Mouse (Mus musculus): ENCODE results near the gene Tns4.

Tns4 gene

GRCm38 (mm10) chr11:99045159-99045889, 43.8 kb downstream of the Tns4 start:
- no peak for DNase-seq (ENCODE audit: low spot score)

DNA sequence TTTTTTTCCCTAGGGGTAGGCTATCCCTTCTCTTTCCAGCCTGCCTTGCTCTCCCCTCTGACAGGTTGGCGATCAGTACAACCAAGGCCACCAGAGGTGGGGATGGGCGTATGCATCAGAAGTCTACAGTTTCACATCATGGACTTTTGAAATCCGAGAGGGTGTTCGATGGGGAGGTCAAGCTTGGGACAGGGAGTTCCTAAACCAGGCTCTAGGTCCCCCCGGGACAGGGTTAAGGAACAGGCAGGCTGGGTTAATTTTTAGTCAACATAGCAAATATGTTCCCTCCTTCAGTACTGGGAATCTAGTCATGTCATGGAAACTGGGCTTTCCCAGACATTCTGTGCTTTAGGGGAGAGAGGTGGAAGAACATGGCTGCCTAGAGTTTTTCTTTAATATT, 44.8 kb downstream of the Tns4 start:
- DNase-seq (ENCODE audit: low spot score), result no peak

- DNase-seq (ENCODE audit: low spot score), result no peak
Measured at GRCm38 (mm10) chr11:99043632-99044031, 45.5 kb downstream of the Tns4 start.

DNA sequence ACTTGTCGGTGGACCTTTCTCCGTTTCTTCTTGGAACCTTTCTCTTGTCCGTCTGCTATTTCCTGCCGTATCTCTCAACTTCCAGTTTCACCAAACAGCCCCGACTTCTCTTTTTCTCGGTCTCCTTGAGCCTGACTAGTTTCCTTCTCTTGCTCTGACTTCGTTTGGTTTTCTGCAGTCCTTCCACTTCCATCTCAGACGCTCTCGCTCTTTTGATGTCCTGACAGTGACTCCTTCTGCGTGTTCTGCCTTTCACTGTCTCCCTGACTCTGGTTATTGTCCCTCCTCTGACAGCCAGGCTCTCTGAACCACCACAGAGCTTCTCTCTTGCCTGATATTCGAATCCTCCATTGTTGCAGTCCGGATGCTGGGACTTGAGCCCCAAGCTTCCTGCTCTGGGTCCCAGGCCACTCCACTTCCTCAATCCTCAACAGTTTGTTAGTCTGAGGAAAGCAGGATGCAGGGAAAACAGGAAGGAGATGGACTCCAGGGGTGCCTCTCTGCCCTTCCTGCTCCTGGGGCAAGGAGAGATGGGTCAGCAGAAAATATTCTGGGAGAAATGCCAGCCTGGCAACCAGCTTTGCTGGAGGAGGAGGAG, 46.2 kb downstream of the Tns4 start:
- DNase-seq (ENCODE audit: low spot score), result peak; percentile 43

- no peak for DNase-seq (ENCODE audit: low spot score)
Measured at GRCm38 (mm10) chr11:99041841-99042780, 47.0 kb downstream of the Tns4 start.

DNA sequence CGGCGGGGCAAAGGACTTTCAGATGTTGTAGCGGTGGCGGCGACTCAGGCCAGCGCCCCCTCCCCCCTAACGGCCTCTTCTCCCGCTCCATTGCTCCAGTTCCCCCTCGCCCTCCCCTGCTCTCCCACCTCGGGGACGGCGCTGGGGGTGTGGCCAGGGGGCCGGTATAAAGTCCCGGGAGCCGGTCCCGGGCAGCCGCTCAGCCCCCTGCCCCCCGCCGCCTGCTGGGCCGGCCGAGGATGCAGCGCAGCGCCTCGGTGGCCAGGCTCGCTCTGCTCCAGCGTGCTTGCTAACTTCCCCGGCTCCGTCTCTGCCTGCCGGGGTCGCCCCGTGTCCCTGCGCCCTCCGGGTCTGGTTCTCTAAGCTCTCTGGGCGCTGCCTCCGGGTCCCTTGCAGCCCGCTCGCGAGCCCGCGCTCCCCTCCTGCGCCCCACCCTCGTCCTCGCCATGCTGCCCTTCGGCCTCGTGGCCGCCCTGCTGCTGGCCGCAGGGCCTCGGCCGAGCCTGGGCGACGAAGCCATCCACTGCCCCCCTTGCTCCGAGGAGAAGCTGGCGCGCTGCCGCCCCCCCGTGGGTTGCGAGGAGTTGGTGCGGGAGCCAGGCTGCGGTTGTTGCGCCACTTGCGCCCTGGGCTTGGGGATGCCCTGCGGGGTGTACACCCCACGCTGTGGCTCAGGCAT, 47.9 kb downstream of the Tns4 start, which contains the start of gene Igfbp4:
Gene Igfbp4 (plus strand): TSS at position 194 of the 679 bp plus-strand sequence.
- peak; percentile 35 for DNase-seq (ENCODE audit: low spot score)

DNA sequence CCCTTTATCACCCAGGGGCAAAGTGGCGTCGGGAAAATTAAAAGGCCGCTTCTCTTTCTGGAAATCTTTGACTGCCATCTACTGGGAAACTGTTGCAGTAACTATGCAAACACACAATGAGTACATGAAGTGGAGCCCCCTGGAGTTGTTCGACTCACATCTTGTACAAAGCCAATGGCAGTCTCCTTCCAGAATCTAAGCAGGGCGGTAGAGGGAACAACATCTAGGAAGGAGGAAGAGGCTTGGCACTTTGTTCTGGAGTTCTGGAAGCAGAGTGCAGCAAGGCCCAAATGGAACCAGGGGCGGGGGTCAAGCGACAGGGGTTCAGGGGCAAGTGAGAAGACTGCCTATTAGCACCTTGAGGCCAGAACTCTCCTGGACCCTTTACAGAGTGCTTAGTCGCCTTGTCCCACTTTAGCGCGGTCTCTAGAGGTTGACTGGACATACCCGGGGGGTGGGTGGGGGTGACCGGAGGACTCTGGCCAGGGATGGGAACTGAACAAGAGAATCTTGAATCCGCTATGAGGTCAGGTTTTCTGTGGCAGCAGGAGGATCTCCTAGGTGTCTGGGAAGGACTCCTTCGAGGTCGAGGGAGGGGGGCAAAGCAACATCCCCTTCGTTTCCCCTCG, 48.6 kb downstream of the Tns4 start:
- peak; percentile 34 for DNase-seq (ENCODE audit: low spot score)

GRCm38 (mm10) chr11:99039782-99040181, 49.3 kb downstream of the Tns4 start:
- DNase-seq (ENCODE audit: low spot score), result peak; percentile 77

DNA sequence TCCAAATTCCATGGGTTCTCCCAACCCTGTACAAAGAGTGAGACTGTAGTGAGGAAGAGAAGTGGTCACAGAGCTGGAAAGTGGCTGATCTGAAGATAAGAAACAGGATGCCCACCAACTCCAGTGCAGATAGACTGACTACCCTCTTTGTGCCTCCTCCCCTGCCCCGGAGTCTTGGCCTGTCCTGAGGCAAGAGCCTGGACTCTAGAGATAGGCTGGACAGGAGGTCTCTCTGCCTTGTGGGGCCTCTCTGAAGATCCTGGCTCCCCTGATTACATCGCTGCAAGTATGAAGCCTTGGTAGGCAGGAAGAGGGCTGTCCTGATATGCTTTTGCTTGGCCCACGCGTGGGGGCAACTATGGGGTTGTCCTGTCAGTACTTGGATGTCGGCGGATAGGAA, 52.9 kb downstream of the Tns4 start:
- no peak for DNase-seq (ENCODE audit: low spot score)

DNA sequence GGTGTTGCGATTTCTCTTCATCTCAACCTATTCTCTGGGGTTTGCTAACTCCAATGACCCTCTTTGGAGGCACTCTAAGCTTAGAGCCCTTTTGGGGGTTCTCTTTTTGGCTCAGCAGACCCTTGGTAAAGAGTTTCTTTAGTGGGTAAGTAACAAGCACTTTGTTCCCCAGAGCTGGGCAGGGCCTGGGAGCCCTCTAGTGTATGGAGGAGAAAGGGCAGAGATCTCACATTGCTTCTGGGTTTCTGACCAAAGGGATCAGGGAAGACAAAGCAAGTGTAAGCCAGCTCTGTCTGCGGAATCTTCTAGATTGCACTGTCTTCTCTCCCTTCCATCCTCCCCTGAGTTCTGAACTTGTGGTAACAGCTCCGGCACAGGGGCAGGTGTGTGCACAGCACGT, 53.8 kb downstream of the Tns4 start:
- DNase-seq (ENCODE audit: low spot score), result no peak

DNA sequence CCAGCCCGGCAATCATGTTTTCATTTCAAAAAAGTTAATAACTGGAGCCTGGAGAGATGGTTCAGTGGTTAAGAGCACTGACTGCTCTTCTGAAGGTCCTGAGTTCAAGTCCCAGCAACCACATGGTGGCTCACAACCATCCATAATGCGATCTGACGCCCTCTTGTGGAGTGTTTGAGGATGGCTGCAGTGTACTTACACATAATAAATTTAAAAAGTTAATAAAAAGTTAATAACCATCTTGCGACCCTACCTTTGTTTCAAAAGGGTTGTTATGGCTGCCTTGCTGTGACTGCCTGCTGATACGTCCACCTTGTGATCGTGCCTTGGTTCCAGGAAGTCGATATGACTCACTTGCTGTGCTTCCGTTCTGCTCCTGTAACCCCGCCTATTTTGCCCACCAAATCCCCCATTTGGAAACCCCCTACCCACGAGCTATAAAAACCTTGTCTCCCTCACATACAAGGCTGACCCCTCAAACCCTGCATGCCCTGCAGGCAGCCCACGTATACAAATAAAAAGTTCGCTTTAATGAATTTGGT, 62.1 kb downstream of the Tns4 start:
- no peak for DNase-seq (ENCODE audit: low spot score)

GRCm38 (mm10) chr11:99025878-99026277, 63.2 kb downstream of the Tns4 start:
- no peak for DNase-seq (ENCODE audit: low spot score)

GRCm38 (mm10) chr11:99024468-99025134, 64.5 kb downstream of the Tns4 start:
- no peak for DNase-seq (ENCODE audit: low spot score)

GRCm38 (mm10) chr11:99023500-99024467, 65.3 kb downstream of the Tns4 start, which contains the start of gene Top2a:
Top2a (minus strand) TSS chr11:99024189.
- peak; percentile 95 for DNase-seq (ENCODE audit: low spot score)

DNA sequence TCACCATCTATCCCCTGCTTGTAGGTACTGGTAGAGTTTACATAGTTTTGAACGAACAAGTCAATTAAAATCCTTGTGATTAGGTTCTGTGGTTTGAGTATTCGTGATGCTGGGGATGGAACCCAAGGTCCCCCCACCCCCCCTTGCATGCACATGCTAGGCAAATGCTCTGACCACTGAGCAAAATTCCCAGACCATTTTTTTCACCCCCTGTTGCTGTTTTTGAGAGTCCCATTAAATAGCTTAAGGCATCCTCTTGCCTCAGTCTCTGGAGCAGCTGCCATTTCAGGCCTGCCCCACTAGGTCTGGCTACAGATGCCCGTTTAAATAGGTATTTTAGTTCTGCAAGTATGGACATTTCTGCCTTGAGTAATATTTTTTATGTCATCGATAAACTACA, 66.0 kb downstream of the Tns4 start:
- no peak for DNase-seq (ENCODE audit: low spot score)

- no peak for DNase-seq (ENCODE audit: low spot score)
Measured at GRCm38 (mm10) chr11:99022384-99022933, 66.6 kb downstream of the Tns4 start.

DNA sequence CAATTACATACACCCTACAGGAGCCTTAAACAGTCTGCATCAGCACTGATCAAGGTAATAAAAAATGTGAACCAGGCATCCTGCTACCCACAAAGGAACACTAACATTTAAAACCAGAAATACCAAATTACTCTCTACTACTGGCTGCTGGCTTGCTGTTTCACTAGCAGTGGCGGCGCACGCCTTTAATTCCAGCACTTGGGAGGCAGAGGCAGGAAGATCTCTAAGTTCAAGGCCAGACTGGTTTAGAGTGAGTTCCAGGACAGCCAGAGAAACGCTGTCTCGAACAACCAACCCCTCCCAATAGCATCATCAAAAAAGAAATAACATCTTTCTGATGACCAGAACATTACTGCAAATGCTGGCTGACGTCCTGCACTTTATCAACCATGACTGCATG, 69.3 kb downstream of the Tns4 start:
- no peak for DNase-seq (ENCODE audit: low spot score)
